Mouse (Mus musculus) small intestine, adult 2 months (tissue): ENCODE results near the gene Gm38394. TPM values are rescaled to one million over a fixed set of nuclear protein-coding genes. Genes with fewer than 3 reads are reported as not detected.
"Not testable (repeated sequence)": the region's sequence is repeated elsewhere in the genome, so short reads cannot be mapped to it uniquely, and the experiment has no call there.

Experiments used
- H3K27ac ChIP-seq: fragments of 200-500 bp; 2 replicates; pipeline ENCODE4 v1.5.1; 2012; ENCODE audit warnings: low read depth, low read length, control low read depth, inconsistent platforms; ENCODE audit not compliant: insufficient read depth
- H3K27me3 ChIP-seq: fragments of 200-500 bp; 2 replicates; pipeline ENCODE4 v1.6.1; 2012; ENCODE audit warnings: mild to moderate bottlenecking, moderate library complexity, low read length, inconsistent platforms; ENCODE audit not compliant: control insufficient read depth, insufficient read depth
- H3K36me3 ChIP-seq: fragments of 200-500 bp; 2 replicates; pipeline ENCODE4 v1.6.1; 2012; ENCODE audit warnings: mild to moderate bottlenecking, low read length, control low read depth, inconsistent platforms; ENCODE audit not compliant: control insufficient read depth, insufficient read depth
- H3K4me1 ChIP-seq: fragments of 200-500 bp; 2 replicates; pipeline ENCODE4 v1.6.1; 2012; ENCODE audit warnings: low read length, inconsistent platforms, mixed read lengths; ENCODE audit not compliant: control insufficient read depth, insufficient read depth, insufficient read length
- H3K4me3 ChIP-seq: fragments of 200-500 bp; 2 replicates; pipeline ENCODE4 v1.5.1; 2012; ENCODE audit warnings: low read depth, mild to moderate bottlenecking, control low read depth, inconsistent platforms, low read length, moderate library complexity
- CTCF ChIP-seq: fragments of 200-500 bp; IDR thresholded peaks from 2 replicates; pipeline ENCODE4 v1.5.1; 2012; ENCODE audit warnings: low read depth, mild to moderate bottlenecking, control low read depth, inconsistent platforms, low read length, moderate library complexity, mixed read lengths; ENCODE audit not compliant: insufficient replicate concordance, insufficient read length; ENCODE audit errors: extremely low read depth
- POLR2A ChIP-seq: fragments of 200-500 bp; IDR thresholded peaks from 2 replicates; pipeline ENCODE4 v1.6.1; 2012; ENCODE audit warnings: low read depth, mild to moderate bottlenecking, control low read depth, inconsistent platforms, low read length, moderate library complexity
- WGBS: fragments of 180-500 bp; shearing (Covaris S2); methylation state at CpG from one replicate; pipeline ENCODE4 v1.1.7; 2018; 5-methylcytosine and 5-hydroxymethylcytosine counted together
- polyA plus RNA-seq: library from polyadenylated mRNA; depleted of rRNA; stranded (reverse); fragments of >200 nt; gene quantifications from 2 replicates; pipeline ENCODE4 v1.2.3, GENCODE M21; 2012

Gene Gm38394
- polyA plus RNA-seq, 1 experiment = 1.1 TPM

DNA sequence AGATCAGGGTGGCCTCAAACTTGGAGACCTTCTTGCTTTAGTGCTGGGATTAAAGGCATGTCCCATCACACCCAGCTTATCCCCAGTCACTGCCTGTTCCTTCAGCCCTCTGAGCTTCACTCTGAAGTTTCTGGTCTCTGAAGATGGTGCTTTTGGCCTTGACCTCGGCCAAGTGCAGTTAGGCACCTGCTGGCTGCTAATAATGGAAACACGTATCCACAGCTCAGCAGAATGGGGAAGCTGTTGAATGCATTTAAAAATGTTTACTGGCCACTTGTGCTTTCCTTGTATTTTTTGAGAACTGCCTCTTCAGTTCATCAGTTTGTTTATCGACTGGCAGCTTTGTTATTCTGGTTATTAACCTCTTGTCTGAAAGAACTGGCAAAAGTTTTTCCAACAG is 10.7 kb upstream of the Gm38394 start:
- H3K27me3 ChIP-seq = no peaks in the 10 kb centered on the region
- no peak overlapping the region for H3K4me3 ChIP-seq
- no peaks in the 10 kb centered on the region for H3K36me3 ChIP-seq
- 72% methylated on average over 3 of the region's 3 CpGs for WGBS
- H3K4me1 ChIP-seq = peaks cover 4% of the 10 kb centered on the region; the same call in 1 of the 2 replicates
- TF ChIP-seq POLR2A = no peak
- TF ChIP-seq CTCF = no peak
- no peak overlapping the region for H3K27ac ChIP-seq

DNA sequence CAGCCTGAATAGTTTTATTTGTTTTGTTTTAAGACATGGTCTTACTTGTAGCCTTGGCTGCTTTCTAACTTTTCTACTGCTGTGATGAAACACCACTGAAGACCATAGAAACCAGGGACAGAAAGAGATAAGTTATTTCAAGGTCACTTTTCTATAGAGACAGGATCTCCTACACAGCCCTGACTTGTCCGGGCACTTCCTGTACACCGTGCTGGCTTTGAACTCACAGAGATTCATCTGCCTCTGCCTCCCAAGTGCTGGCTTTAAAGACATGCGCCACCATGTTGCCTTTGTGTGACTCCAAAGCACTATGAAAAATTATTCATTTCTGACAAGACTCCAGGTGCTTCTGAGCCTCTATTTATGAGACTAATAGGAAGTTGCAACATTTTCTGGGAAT is 10.1 kb upstream of the Gm38394 start:
- H3K27ac ChIP-seq = peak overlapping the region; percentile 91; the same call in 1 of the 2 replicates
- H3K36me3 ChIP-seq = no peaks in the 10 kb centered on the region
- peaks cover 4% of the 10 kb centered on the region; the same call in 1 of the 2 replicates for H3K4me1 ChIP-seq
- WGBS = 69% methylated on average over 3 of the region's 3 CpGs
- TF ChIP-seq CTCF (no peak), POLR2A (no peak)
- no peak overlapping the region for H3K4me3 ChIP-seq
- H3K27me3 ChIP-seq = no peaks in the 10 kb centered on the region

DNA sequence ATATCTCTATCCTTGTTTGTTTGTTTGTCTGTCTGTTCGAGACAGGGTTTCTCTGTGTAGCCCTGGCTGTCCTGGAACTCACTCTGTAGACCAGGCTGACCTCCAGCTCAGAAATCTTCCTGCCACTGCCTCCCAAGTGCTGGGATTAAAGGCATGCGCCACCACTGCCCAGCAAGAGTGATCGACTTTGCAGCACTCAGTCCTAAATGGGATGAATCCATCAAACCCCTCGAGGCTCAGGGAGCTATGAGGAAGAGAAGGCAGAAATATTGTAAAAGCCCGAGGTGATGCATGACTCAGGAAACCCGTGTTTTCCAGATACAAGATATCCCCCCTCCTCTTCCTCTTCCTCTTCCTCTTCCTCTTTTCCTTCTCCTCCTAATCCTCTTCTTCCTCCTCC is 9.7 kb upstream of the Gm38394 start:
- peaks cover 4% of the 10 kb centered on the region; the same call in 1 of the 2 replicates for H3K4me1 ChIP-seq
- peak overlapping the region; percentile 91 for H3K27ac ChIP-seq
- no peaks in the 10 kb centered on the region for H3K36me3 ChIP-seq
- H3K4me3 ChIP-seq = no peak overlapping the region
- H3K27me3 ChIP-seq = no peaks in the 10 kb centered on the region
- WGBS = 32% methylated on average over 6 of the region's 6 CpGs
- TF ChIP-seq CTCF (no peak), POLR2A (no peak)

DNA sequence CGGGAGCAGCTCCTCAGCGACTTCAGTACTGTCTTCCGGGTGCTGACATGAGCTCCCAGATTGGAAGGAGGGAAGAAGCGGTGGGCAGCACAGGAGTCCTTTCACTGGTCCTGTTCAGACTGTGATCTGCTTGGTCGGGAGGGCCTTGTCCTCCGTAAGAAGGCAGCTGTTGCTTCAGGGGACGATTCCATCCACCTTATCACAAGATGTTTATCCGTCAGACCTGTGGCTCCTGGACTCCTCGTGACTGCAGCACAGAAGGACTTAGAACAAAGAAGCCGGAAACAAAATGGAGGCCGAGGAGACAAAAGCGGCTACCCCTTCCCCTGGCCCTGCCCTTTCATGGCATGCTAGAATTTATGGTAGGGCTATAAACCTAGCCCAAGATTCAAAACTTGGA is 9.1 kb upstream of the Gm38394 start:
- 0 out of 2 replicates have a peak, but pooled peaks have one; percentile 6 for TF ChIP-seq POLR2A
- no peak for TF ChIP-seq CTCF
- peaks cover 4% of the 10 kb centered on the region; the same call in 1 of the 2 replicates for H3K4me1 ChIP-seq
- WGBS = 39% methylated on average over 12 of the region's 12 CpGs
- H3K4me3 ChIP-seq = peak overlapping the region; percentile 59
- H3K27me3 ChIP-seq = no peaks in the 10 kb centered on the region
- H3K27ac ChIP-seq = peak overlapping the region; percentile 91
- H3K36me3 ChIP-seq = no peaks in the 10 kb centered on the region

DNA sequence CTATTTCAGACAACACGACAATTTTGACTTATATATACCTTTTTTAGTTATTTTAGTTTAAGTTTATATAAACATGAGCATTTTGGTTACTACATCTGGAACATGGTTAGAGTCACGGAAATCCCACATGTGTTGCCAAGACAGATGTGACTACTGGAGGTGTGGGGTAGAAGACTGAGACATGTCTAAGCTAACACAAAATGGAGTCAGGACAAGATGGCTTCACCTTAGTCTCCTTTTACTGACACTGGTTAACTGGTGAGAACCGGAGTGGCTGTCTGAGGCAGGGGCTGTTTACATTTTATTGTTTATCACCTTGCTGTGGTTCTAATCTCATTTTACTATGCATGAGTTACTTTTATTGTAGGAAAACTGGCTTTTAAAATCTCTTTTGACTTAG is 7.5 kb upstream of the Gm38394 start:
- TF ChIP-seq POLR2A = no peak
- no peak for TF ChIP-seq CTCF
- WGBS = 90% methylated on average over 3 of the region's 3 CpGs

DNA sequence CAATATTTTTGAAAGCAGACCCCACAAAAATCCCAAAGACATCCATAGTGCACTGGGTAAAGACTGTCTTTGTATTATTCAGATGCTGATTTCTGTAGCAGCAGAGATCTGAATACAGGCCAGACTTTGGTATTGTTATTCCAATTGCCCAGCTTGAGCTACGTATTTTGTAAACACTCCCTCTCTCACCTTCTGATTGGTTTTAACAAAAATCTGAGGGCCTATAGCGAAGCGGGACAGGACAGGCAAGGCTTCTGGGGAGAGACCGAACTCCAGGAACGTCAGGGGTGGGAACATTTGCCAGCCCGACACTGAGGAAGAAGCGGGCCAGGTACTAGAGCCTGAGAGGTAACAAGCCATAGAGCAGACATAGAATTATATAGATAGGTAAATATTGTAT is 6.6 kb upstream of the Gm38394 start:
- Histone ChIP-seq H3K27ac (no peak overlapping the region), H3K36me3 (no peaks in the 10 kb centered on the region), H3K4me1 (peaks cover 4% of the 10 kb centered on the region; the same call in 1 of the 2 replicates), H3K4me3 (no peak overlapping the region), H3K27me3 (no peaks in the 10 kb centered on the region)
- WGBS = 93% methylated on average over 7 of the region's 7 CpGs
- TF ChIP-seq POLR2A = no peak
- no peak for TF ChIP-seq CTCF

More for the DNA sequence above, 7.5 kb upstream of the Gm38394 start:
- H3K27ac ChIP-seq = no peak overlapping the region
- no peaks in the 10 kb centered on the region for H3K27me3 ChIP-seq
- no peak overlapping the region for H3K4me3 ChIP-seq
- no peaks in the 10 kb centered on the region for H3K36me3 ChIP-seq
- H3K4me1 ChIP-seq = peaks cover 4% of the 10 kb centered on the region; the same call in 1 of the 2 replicates

DNA sequence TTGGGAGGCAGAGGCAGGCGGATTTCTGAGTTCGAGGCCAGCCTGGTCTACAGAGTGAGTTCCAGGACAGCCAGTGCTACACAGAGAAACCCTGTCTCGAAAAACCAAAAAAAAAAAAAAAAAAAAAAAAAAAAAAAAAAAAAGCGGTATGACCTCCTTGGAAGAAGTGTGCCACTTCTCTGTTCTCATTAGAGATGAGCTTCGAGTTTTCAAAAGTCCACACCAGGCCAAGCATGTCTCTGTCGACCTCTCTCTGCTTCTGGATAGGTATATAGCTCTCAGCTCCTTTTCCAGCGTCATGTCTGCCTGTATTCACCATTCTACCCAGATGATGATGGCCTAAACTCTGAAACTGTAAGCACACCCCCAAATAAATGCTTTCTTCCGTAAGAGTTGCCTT is 4.6 kb upstream of the Gm38394 start:
- H3K4me3 ChIP-seq, H3K27ac ChIP-seq, H3K4me1 ChIP-seq, H3K36me3 ChIP-seq, H3K27me3 ChIP-seq: not testable (repeated sequence)
- 91% methylated on average over 8 of the region's 8 CpGs for WGBS
